Mouse (Mus musculus) hindbrain, embryonic 14.5 days (tissue): ENCODE measurements around the gene Gpr153. TPM values are rescaled to one million over a fixed set of nuclear protein-coding genes. Genes with fewer than 3 reads are reported as not detected.

Experiments used
- polyA plus RNA-seq: library from polyadenylated mRNA; unstranded; fragments of >200 nt; fragmentation: Nextera tagmentation; extraction: Ambion mirVana; gene quantifications from 2 replicates; pipeline ENCODE4 v1.2.1, GENCODE M21; 2014

Gene Gpr153
- polyA plus RNA-seq, 1 experiment from 2014 or later: 23.1 TPM

Other genes with a start within 250 kb of the Gpr153 start
- gene Zbtb48, start 246.6 kb upstream of the Gpr153 start, polyA plus RNA-seq: 19.1 and 20.7 TPM in 2 replicates
- gene Tas1r1, start 235.7 kb upstream of the Gpr153 start, polyA plus RNA-seq: 0.90 and 1.0 TPM in 2 replicates
- 24.4 and 26.1 TPM in 2 replicates for gene Nol9, start 234.9 kb upstream of the Gpr153 start, polyA plus RNA-seq
- gene Plekhg5, start 201.7 kb upstream of the Gpr153 start, polyA plus RNA-seq: 10.0 and 10.9 TPM in 2 replicates
- 0.94 and 0.95 TPM in 2 replicates for gene Tnfrsf25, start 158.3 kb upstream of the Gpr153 start, polyA plus RNA-seq
- gene Espn, start 121.9 kb upstream of the Gpr153 start, polyA plus RNA-seq: 0.25 and 0.40 TPM in 2 replicates
- gene Hes2, start 115.4 kb upstream of the Gpr153 start, polyA plus RNA-seq: not detected in 2 replicates
- 352 and 396 TPM in 2 replicates for gene Acot7, start 96.1 kb upstream of the Gpr153 start, polyA plus RNA-seq
- 0.24 and 1.2 TPM in 2 replicates for gene Hes3, start 17.4 kb downstream of the Gpr153 start, polyA plus RNA-seq
- gene Icmt, start 23.0 kb downstream of the Gpr153 start, polyA plus RNA-seq: 20.6 and 22.8 TPM in 2 replicates
- gene Rnf207, start 44.8 kb downstream of the Gpr153 start, polyA plus RNA-seq: 5.6 and 6.9 TPM in 2 replicates
- 154 and 178 TPM in 2 replicates for gene Rpl22, start 51.5 kb downstream of the Gpr153 start, polyA plus RNA-seq
- 41.9 and 46.7 TPM in 2 replicates for gene Chd5, start 64.4 kb downstream of the Gpr153 start, polyA plus RNA-seq
- 6.2 and 6.6 TPM in 2 replicates for gene Nphp4, start 202.5 kb downstream of the Gpr153 start, polyA plus RNA-seq
- 19.6 and 23.7 TPM in 2 replicates for gene Kcnab2, start 203.6 kb downstream of the Gpr153 start, polyA plus RNA-seq